Mouse (Mus musculus) adrenal gland, postnatal 10 days (tissue): ENCODE measurements around the gene Cd101. TPM values are rescaled to one million over a fixed set of nuclear protein-coding genes. Genes with fewer than 3 reads are reported as not detected.

Experiments
- total RNA-seq, 2 experiments: library from RNA; stranded (reverse); gene quantifications; 2 replicates each; pipeline ENCODE4 v1.2.3; 2021

The Cd101 gene
- total RNA-seq, 2 experiments from 2014 or later, result 0.12 to 0.27 TPM

Other genes starting within 250 kb of the Cd101 start
- under 1 TPM; 0.18 to 0.55 TPM for gene Vtcn1, start 204.1 kb downstream of the Cd101 start, total RNA-seq
- gene Trim45, start 107.4 kb downstream of the Cd101 start, total RNA-seq, result 1 to 10 TPM; 3.9 to 5.3 TPM
- 10 to 100 TPM in 1 of 2 experiments, 1 to 10 TPM in 1; 8.0 to 11.9 TPM for gene Ttf2, start 59.9 kb downstream of the Cd101 start, total RNA-seq
- 10 to 100 TPM; 35.7 to 35.8 TPM for gene Ptgfrn, start 80.7 kb upstream of the Cd101 start, total RNA-seq